Mouse (Mus musculus) spleen, adult 2 months (tissue): ENCODE results near the gene Bves.

Experiments used
- CTCF ChIP-seq: fragments of 200-500 bp; IDR thresholded peaks from 2 replicates; pipeline ENCODE4 v1.5.1; 2011; ENCODE audit warnings: mild to moderate bottlenecking, inconsistent platforms; ENCODE audit not compliant: insufficient read depth, insufficient read length, insufficient replicate concordance; ENCODE audit errors: extremely low read depth
- POLR2A ChIP-seq: fragments of 200-500 bp; IDR thresholded peaks from 2 replicates; pipeline ENCODE4 v1.6.1; 2011; ENCODE audit warnings: low read depth, low read length, inconsistent platforms

DNA sequence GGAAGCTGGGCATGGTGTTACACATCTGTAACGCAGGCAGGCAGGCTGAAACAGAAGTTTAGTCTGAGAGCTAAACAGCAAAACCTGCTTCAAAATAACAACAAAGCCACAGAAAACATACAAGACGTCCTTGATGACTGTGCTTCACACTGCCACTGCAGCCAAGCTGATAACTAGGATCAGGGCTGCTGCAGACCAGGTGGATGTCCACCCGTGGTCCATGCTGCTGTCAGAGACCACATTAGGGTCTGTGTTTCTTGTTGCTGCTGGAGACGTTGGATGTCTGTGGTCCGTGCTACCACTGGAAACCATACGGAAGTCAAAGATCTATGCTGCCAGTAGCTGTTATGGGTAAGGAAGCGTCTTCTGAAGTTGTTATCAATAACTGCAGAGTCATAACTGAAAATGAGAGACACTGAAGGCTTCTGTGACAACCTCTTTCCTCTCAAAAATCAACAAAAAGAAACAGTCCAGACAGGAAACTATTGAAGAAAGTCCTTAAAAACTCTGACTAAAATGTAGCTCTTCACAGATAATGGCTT lies 64.2 kb downstream of the Bves start:
- TF ChIP-seq CTCF, result no peak
- no peak for TF ChIP-seq POLR2A
